Mouse (Mus musculus): ENCODE data around the gene Sms. TPM values are rescaled to one million over a fixed set of nuclear protein-coding genes. Genes with fewer than 3 reads are reported as not detected.
A peak's percentile ranks its signal among the peaks of the same experiment; 100 is the strongest.

Gene Sms
- 100 to 1,000 TPM in 1 of 2 experiments, 10 to 100 TPM in 1; 80.3 to 111 TPM for total RNA-seq (2021)
- long read RNA-seq, experiment 1, transcript Sms-201 (11 exons, 3,717 nt) = major isoform, 46 of 60 reads
- long read RNA-seq, experiment 1, partial matches to known transcripts = 6 of 60 reads
- long read RNA-seq, experiment 1, other reads (novel, unspliced or antisense) = 7 of 60 reads
- long read RNA-seq, experiment 2, transcript Sms-201 (11 exons, 3,717 nt) = major isoform, 60 of 85 reads
- long read RNA-seq, experiment 2, partial matches to known transcripts = 7 of 85 reads
- long read RNA-seq, experiment 2, other reads (novel, unspliced or antisense) = 17 of 85 reads

- peak; percentile 10 to 26 for DNase-seq (ENCODE audit: low spot score in 2 of 2)
- H3K27ac ChIP-seq = peak within 1 kb of the TSS; percentile 84
- H3K4me3 ChIP-seq = peak within 1 kb of the TSS; percentile 64
- TF ChIP-seq CTCF (conservative IDR thresholded peaks at IDR 0.05) = no peak
Observed at GRCm38 (mm10) chrX:157491944-157492726, at the start of gene Sms. TSS of gene Sms (minus strand) at chrX:157492287.

GRCm38 (mm10) chrX:157506400-157506799, 14.3 kb upstream of the Sms start:
- no peak for DNase-seq (ENCODE audit: low spot score in 2 of 2)
- no peak overlapping the region for H3K4me3 ChIP-seq
- TF ChIP-seq CTCF (conservative IDR thresholded peaks at IDR 0.05) = no peak
- no peak overlapping the region for H3K27ac ChIP-seq

- no peak overlapping the region for H3K27ac ChIP-seq
- no peak for TF ChIP-seq CTCF (conservative IDR thresholded peaks at IDR 0.05)
- DNase-seq (ENCODE audit: low spot score in 2 of 2) = no peak
- no peak overlapping the region for H3K4me3 ChIP-seq
Observed at GRCm38 (mm10) chrX:157504506-157504905, 12.4 kb upstream of the Sms start.

GRCm38 (mm10) chrX:157501871-157502270, 9.8 kb upstream of the Sms start:
- TF ChIP-seq CTCF (conservative IDR thresholded peaks at IDR 0.05) = no peak
- Histone ChIP-seq H3K27ac (no peak overlapping the region), H3K4me3 (no peak overlapping the region)
- no peak for DNase-seq (ENCODE audit: low spot score in 2 of 2)

GRCm38 (mm10) chrX:157500004-157500403, 7.9 kb upstream of the Sms start:
- TF ChIP-seq CTCF (conservative IDR thresholded peaks at IDR 0.05) = no peak
- Histone ChIP-seq H3K27ac (no peak overlapping the region), H3K4me3 (no peak overlapping the region)
- DNase-seq (ENCODE audit: low spot score in 2 of 2) = no peak

- Histone ChIP-seq H3K27ac (no peak overlapping the region), H3K4me3 (no peak overlapping the region)
- no peak for DNase-seq (ENCODE audit: low spot score in 2 of 2)
- TF ChIP-seq CTCF (conservative IDR thresholded peaks at IDR 0.05) = no peak
Observed at GRCm38 (mm10) chrX:157493159-157493558, 1.1 kb upstream of the Sms start.

GRCm38 (mm10) chrX:157491145-157491935, 747 bp downstream of the Sms start:
- no peak for TF ChIP-seq CTCF (conservative IDR thresholded peaks at IDR 0.05)
- Histone ChIP-seq H3K4me3 (peak overlapping the region; percentile 64), H3K27ac (peak overlapping the region; percentile 84)
- DNase-seq (ENCODE audit: low spot score in 2 of 2) = peak in 1 of 2 experiments; percentile 19

- peak overlapping the region; percentile 64 for H3K4me3 ChIP-seq
- TF ChIP-seq CTCF (conservative IDR thresholded peaks at IDR 0.05) = no peak
- peak overlapping the region; percentile 84 for H3K27ac ChIP-seq
- DNase-seq (ENCODE audit: low spot score in 2 of 2) = no peak
Observed at GRCm38 (mm10) chrX:157490769-157491144, 1.3 kb downstream of the Sms start.

- no peak for TF ChIP-seq CTCF (conservative IDR thresholded peaks at IDR 0.05)
- no peak overlapping the region for H3K27ac ChIP-seq
- DNase-seq (ENCODE audit: low spot score in 2 of 2) = no peak
Observed at GRCm38 (mm10) chrX:157489871-157490721, 2.0 kb downstream of the Sms start.

GRCm38 (mm10) chrX:157488831-157489230, 3.3 kb downstream of the Sms start:
- DNase-seq (ENCODE audit: low spot score in 2 of 2) = no peak
- TF ChIP-seq CTCF (conservative IDR thresholded peaks at IDR 0.05) = no peak
- no peak overlapping the region for H3K27ac ChIP-seq
- no peak overlapping the region for H3K4me3 ChIP-seq

More at GRCm38 (mm10) chrX:157489871-157490721, 2.0 kb downstream of the Sms start:
- peak overlapping the region; percentile 64 for H3K4me3 ChIP-seq

GRCm38 (mm10) chrX:157486765-157487164, 5.3 kb downstream of the Sms start:
- peak; percentile 16 to 29 for DNase-seq (ENCODE audit: low spot score in 2 of 2)
- no peak overlapping the region for H3K27ac ChIP-seq
- no peak overlapping the region for H3K4me3 ChIP-seq
- TF ChIP-seq CTCF (conservative IDR thresholded peaks at IDR 0.05) = peak; percentile 77

GRCm38 (mm10) chrX:157482842-157483241, 9.2 kb downstream of the Sms start:
- no peak for TF ChIP-seq CTCF (conservative IDR thresholded peaks at IDR 0.05)
- DNase-seq (ENCODE audit: low spot score in 2 of 2) = no peak
- Histone ChIP-seq H3K4me3 (no peak overlapping the region), H3K27ac (no peak overlapping the region)

Measured in layer of hippocampus, adult 2 months (tissue).